Mouse (Mus musculus) intestine, embryonic 14.5 days (tissue): ENCODE results near the gene Pi4k2b. TPM values are rescaled to one million over a fixed set of nuclear protein-coding genes. Genes with fewer than 3 reads are reported as not detected.

Experiments used
- ATAC-seq: fragments of 200-750 bp; cut with Nextera tagmentation; replicated peaks from 2 replicates; pipeline ENCODE4 v1.8.0; 2017; ENCODE audit warnings: low read depth, moderate number of reproducible peaks, moderate TSS enrichment, moderate library complexity; ENCODE audit not compliant: low FRiP score, low TSS enrichment
- DNase-seq: peaks from one replicate; pipeline ENCODE4 v3.0.0-alpha.2; 2018; ENCODE audit warnings: low spot score
- H3K27ac ChIP-seq: fragments of 300-500 bp; sonication (generic); 2 replicates; pipeline ENCODE4 v1.5.1; 2014; ENCODE audit warnings: low read depth, mild to moderate bottlenecking, control low read depth
- H3K27me3 ChIP-seq: fragments of 300-500 bp; sonication (generic); replicated peaks from 2 replicates; pipeline ENCODE4 v1.6.1; 2014; ENCODE audit warnings: low read length, control low read depth; ENCODE audit not compliant: control insufficient read depth, insufficient read depth
- H3K36me3 ChIP-seq: fragments of 300-500 bp; sonication (generic); 2 replicates; pipeline ENCODE4 v1.6.1; 2014; ENCODE audit warnings: low read length, control low read depth; ENCODE audit not compliant: control insufficient read depth, insufficient read depth
- H3K4me1 ChIP-seq: fragments of 300-500 bp; sonication (generic); replicated peaks from 2 replicates; pipeline ENCODE4 v1.6.1; 2014; ENCODE audit warnings: low read length, control low read depth, mixed read lengths; ENCODE audit not compliant: control insufficient read depth, insufficient read depth
- H3K4me2 ChIP-seq: fragments of 300-500 bp; sonication (generic); 2 replicates; pipeline ENCODE4 v1.6.1; 2014; ENCODE audit warnings: low read length
- H3K4me3 ChIP-seq: fragments of 300-500 bp; sonication (generic); 2 replicates; pipeline ENCODE4 v1.5.1; 2014; ENCODE audit warnings: low read depth, low read length, control low read depth, mixed read lengths
- H3K9ac ChIP-seq: fragments of 300-500 bp; sonication (generic); 2 replicates; pipeline ENCODE4 v1.6.1; 2014; ENCODE audit warnings: mild to moderate bottlenecking, low read length
- H3K9me3 ChIP-seq: fragments of 300-500 bp; sonication (generic); 2 replicates; pipeline ENCODE4 v1.6.1; 2016; ENCODE audit warnings: low read length, control low read depth; ENCODE audit not compliant: control insufficient read depth
- WGBS: fragments of 180-500 bp; shearing (Covaris S2); extraction: QIAGEN DNeasy Blood & Tissue Kit; methylation state at CpG from one replicate; pipeline ENCODE4 v1.1.7; 2014; 5-methylcytosine and 5-hydroxymethylcytosine counted together
- polyA plus RNA-seq: library from polyadenylated mRNA; unstranded; fragments of >200 nt; fragmentation: Nextera tagmentation; extraction: Ambion mirVana; gene quantifications from 2 replicates; pipeline ENCODE4 v1.2.1, GENCODE M21; 2014

Pi4k2b gene
- polyA plus RNA-seq, 1 experiment from 2014 or later = 21.5 TPM

DNA sequence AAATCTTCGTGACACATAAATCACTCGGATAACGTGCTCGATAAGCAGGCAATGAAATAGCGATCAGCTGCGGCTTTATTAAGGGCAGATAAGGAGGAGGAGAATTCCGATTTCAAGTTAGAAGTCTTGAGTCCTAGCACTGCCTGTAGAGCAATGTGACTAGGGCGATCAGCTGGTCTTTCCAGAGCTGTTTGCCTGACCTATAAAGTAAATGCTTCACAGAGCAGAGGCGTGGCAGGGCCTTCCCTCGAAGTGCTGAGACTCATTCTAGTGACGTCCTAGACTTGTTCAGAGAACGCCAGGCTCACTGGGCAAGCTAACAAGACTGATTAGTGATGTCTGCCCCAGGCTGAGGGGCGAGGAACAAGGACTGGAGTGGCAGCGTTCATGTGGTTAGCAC is 69.7 kb downstream of the Pi4k2b start:
- Histone ChIP-seq H3K9ac (no peak overlapping the region), H3K4me1 (no peaks in the 10 kb centered on the region), H3K27me3 (no peaks in the 10 kb centered on the region), H3K9me3 (no peaks in the 10 kb centered on the region), H3K4me2 (no peak overlapping the region), H3K4me3 (no peak overlapping the region), H3K36me3 (peaks cover 48% of the 10 kb centered on the region), H3K27ac (no peak overlapping the region)
- no peak for ATAC-seq
- no peak for DNase-seq
- WGBS = 81% methylated on average over 14 of the region's 14 CpGs

DNA sequence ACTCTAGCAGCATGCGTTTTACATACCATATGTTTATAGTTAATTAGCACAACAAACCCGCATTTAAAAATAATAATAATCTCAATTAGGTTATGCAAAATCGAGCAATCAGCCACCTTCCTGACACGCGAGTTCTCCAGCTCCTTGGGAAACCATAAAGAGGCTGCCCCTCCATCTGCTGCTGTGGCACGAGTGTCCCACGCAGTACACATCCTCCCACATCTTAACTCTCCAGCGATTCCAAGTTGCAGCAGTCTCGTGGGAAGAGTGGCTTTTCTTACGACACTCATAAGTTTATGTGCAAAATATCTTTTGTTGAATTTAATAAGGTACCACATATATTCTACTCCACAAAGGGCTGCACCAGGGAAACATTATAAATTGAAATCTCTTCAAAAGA is 71.1 kb downstream of the Pi4k2b start:
- Histone ChIP-seq H3K4me2 (no peak overlapping the region), H3K9me3 (no peaks in the 10 kb centered on the region), H3K36me3 (peaks cover 51% of the 10 kb centered on the region), H3K4me3 (no peak overlapping the region), H3K27ac (no peak overlapping the region), H3K9ac (no peak overlapping the region), H3K4me1 (no peaks in the 10 kb centered on the region), H3K27me3 (no peaks in the 10 kb centered on the region)
- no peak for DNase-seq
- 95% methylated on average over 10 of the region's 10 CpGs for WGBS
- ATAC-seq = no peak

DNA sequence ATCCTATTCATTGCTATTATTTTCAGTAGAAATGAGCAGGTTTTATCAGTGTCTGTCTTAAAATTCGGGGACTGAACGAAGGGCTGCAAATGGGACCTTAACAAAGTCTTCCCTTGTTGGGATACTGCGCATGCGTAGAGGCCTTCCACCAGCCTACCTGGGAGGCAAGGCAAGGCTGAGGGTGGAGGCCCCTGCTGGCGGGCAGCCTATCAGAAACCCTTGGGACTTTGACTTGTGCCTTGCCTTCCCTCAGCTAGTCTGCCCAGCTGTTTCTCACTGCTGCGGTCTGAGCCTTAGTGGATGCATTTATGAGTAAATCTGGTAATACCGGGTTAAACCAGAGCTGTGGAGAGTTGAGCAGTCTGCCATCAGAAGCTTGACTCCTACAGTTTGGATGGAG is 71.9 kb downstream of the Pi4k2b start:
- DNase-seq = no peak
- no peaks in the 10 kb centered on the region for H3K4me1 ChIP-seq
- no peak overlapping the region for H3K4me2 ChIP-seq
- WGBS = 93% methylated on average over 7 of the region's 7 CpGs
- H3K27ac ChIP-seq = no peak overlapping the region
- H3K27me3 ChIP-seq = no peaks in the 10 kb centered on the region
- no peak for ATAC-seq
- H3K4me3 ChIP-seq = no peak overlapping the region
- H3K9ac ChIP-seq = no peak overlapping the region
- H3K36me3 ChIP-seq = peaks cover 47% of the 10 kb centered on the region
- no peaks in the 10 kb centered on the region for H3K9me3 ChIP-seq

DNA sequence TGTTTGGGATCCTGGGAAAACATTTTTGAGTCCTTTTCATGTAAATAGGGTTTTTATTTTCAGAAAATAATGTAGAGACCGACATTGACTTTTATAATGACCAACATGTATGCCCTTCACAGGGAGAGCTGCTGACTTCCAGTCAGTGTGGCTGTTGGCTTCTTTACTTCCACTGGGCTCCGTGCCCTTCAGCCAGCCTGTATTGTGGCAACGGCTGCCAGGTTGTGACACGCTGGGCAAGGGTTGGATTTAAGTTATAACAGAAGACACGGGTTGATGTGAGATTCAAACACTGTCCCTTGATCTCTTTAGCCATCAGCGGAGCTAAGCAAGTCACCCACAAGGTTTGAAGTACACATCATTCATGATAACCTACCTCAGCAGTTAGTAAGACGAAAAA is 77.3 kb downstream of the Pi4k2b start:
- no peaks in the 10 kb centered on the region for H3K27me3 ChIP-seq
- no peak overlapping the region for H3K4me3 ChIP-seq
- H3K9ac ChIP-seq = no peak overlapping the region
- H3K4me2 ChIP-seq = no peak overlapping the region
- no peak for DNase-seq
- no peaks in the 10 kb centered on the region for H3K4me1 ChIP-seq
- no peak for ATAC-seq
- no peaks in the 10 kb centered on the region for H3K9me3 ChIP-seq
- WGBS = 94% methylated on average over 7 of the region's 7 CpGs
- no peak overlapping the region for H3K27ac ChIP-seq
- peaks cover 36% of the 10 kb centered on the region for H3K36me3 ChIP-seq

Other genes starting within 250 kb of the Pi4k2b start
- gene Lgi2, start 175.1 kb upstream of the Pi4k2b start, polyA plus RNA-seq = 8.9 and 10.5 TPM in 2 replicates
- gene Sepsecs, start 71.9 kb upstream of the Pi4k2b start, polyA plus RNA-seq = 10.9 and 11.3 TPM in 2 replicates
- 13.6 and 17.6 TPM in 2 replicates for gene Zcchc4, start 33.8 kb downstream of the Pi4k2b start, polyA plus RNA-seq
- 92.1 and 102 TPM in 2 replicates for gene Anapc4, start 92.4 kb downstream of the Pi4k2b start, polyA plus RNA-seq